ENCODE assay signal across 23 mouse cellular contexts in genomic region chr2:156441909-156442308, GRCm38 (mm10). TPM values are rescaled to one million over a fixed set of nuclear protein-coding genes. Genes with fewer than 3 reads are reported as not detected.
A peak's percentile ranks its signal among the peaks of the same experiment; 100 is the strongest.
DNase-seq lines count a peak whose midpoint lies in the region; ATAC-seq lines count a peak whose summit lies in the region.
"Had no signal": no experiment of that assay in that cellular context is flagged by ENCODE, and none has a peak within 500 bp of the region (broad histone marks: within the 10 kb centered on the region; RNA-seq: fewer than 3 reads in every experiment).

No protein-coding gene starts in this region.

- peaks cover 5% of the 10 kb centered on the region; the same call in 1 of the 2 replicates for H3K9me3 ChIP-seq in heart, embryonic 13.5 days
- no peaks in the 10 kb centered on the region for H3K9me3 ChIP-seq in limb, embryonic 10.5 days (replicated peaks)
- H3K9me3 ChIP-seq: midbrain, embryonic 10.5 days; neural tube, embryonic 12.5 days had no signal

- peaks cover 5% of the 10 kb centered on the region; the same call in 1 of the 2 replicates for H3K36me3 ChIP-seq in heart, embryonic 13.5 days
- no peaks in the 10 kb centered on the region for H3K36me3 ChIP-seq in limb, embryonic 10.5 days
- H3K36me3 ChIP-seq in splenic B cell, adult 2 months (ENCODE audit: control insufficient read depth, insufficient read depth, low read length, poor library complexity, severe bottlenecking) = no peaks in the 10 kb centered on the region

- ATAC-seq in heart, embryonic 13.5 days (ENCODE audit: extremely low read depth, insufficient number of reproducible peaks, low FRiP score, low TSS enrichment) = no peak
- ATAC-seq: activated CD4-positive, CD25-positive, alpha-beta regulatory T cell, adult 4 months; forebrain, embryonic 16.5 days; liver, postnatal 0 days had no signal

- H3K4me3 ChIP-seq in heart, embryonic 13.5 days = no peak overlapping the region
- no peak overlapping the region for H3K4me3 ChIP-seq in limb, embryonic 10.5 days
- H3K4me3 ChIP-seq: layer of hippocampus, adult 2 months; midbrain, embryonic 10.5 days; neural tube, embryonic 12.5 days had no signal

- peaks cover 57% of the 10 kb centered on the region for H3K4me1 ChIP-seq in heart, embryonic 13.5 days
- peaks cover 41% of the 10 kb centered on the region for H3K4me1 ChIP-seq in limb, embryonic 10.5 days

- peak overlapping the region; percentile 41 for H3K9ac ChIP-seq in heart, embryonic 13.5 days
- H3K9ac ChIP-seq: liver, postnatal 0 days; neural tube, embryonic 12.5 days had no signal

- H3K27me3 ChIP-seq in heart, embryonic 13.5 days (replicated peaks) = no peaks in the 10 kb centered on the region
- 0 out of 2 replicates have a peak, but pooled peaks cover 3% of the 10 kb centered on the region for H3K27me3 ChIP-seq in limb, embryonic 10.5 days (ENCODE audit: low read depth, poor library complexity, severe bottlenecking)
- no peaks in the 10 kb centered on the region for H3K27me3 ChIP-seq in splenic B cell, adult 2 months (ENCODE audit: control insufficient read depth, insufficient read depth, low read length, poor library complexity, severe bottlenecking)
- H3K27me3 ChIP-seq: neural tube, embryonic 12.5 days had no signal

- H3K4me2 ChIP-seq in heart, embryonic 13.5 days = no peak overlapping the region
- H3K4me2 ChIP-seq: neural tube, embryonic 12.5 days had no signal

- no peak for DNase-seq in heart, adult 8-10 months (ENCODE audit: low spot score)
- DNase-seq in thymus, postnatal 14 days = peak; percentile 12
- no peak for DNase-seq in thymus, postnatal 4 days
- DNase-seq in limb, embryonic 10.5 days (ENCODE audit: low spot score) = no peak
- DNase-seq in splenic B cell, adult 2 months (ENCODE audit: low read depth, low spot score) = peak; percentile 69
- DNase-seq in retina, embryonic 14.5 days (ENCODE audit: low spot score) = no peak
- DNase-seq in ovary, postnatal 14 days (ENCODE audit: low spot score) = no peak
- DNase-seq: adrenal gland, postnatal 10 days; cerebellum, postnatal 10 days; embryo, embryonic 11 days; gastrocnemius, postnatal 25 days; kidney, adult 18-20 months; left cerebral cortex, postnatal 4 days; liver, postnatal 0 days; lung, postnatal 14 days; right cerebral cortex, postnatal 14 days had no signal

- 0 out of 2 replicates have a peak overlapping the region, but pooled peaks have one; percentile 13 for H3K27ac ChIP-seq in heart, embryonic 13.5 days (replicated peaks)
- H3K27ac ChIP-seq in limb, embryonic 10.5 days = 0 out of 2 replicates have a peak overlapping the region, but pooled peaks have one; percentile 37
- H3K27ac ChIP-seq: kidney, postnatal 0 days; layer of hippocampus, adult 2 months; midbrain, embryonic 10.5 days; neural tube, embryonic 12.5 days had no signal

- WGBS in heart, embryonic 13.5 days = 14% methylated on average over 6 of the region's 6 CpGs
- WGBS in limb, embryonic 10.5 days = 75% methylated on average over 6 of the region's 6 CpGs

RNA-seq across cellular contexts. Expression of gene Epb41l1, which starts 21.2 kb away (rescaled TPM):
- 1.1 and 1.2 TPM in 2 replicates for polyA plus RNA-seq in heart, embryonic 13.5 days (2015; fragmentation: Nextera tagmentation; extraction: Ambion mirVana)
- total RNA-seq in heart, adult 8-10 months (2022) = 1 to 10 TPM; 6.5 to 9.4 (median 7.6) TPM
- polyA plus RNA-seq in limb, embryonic 10.5 days (2016; fragmentation: Nextera tagmentation; extraction: Ambion mirVana) = 0.46 and 1.1 TPM in 2 replicates

Comparison
In these comparisons a context has a peak if more than half of its experiments do, and no peak if none do; other contexts are left out.
1. DNase-seq: peak in thymus, postnatal 14 days (single experiment) and splenic B cell, adult 2 months (single experiment); none in heart, adult 8-10 months (single experiment), thymus, postnatal 4 days (single experiment), limb, embryonic 10.5 days (single experiment), retina, embryonic 14.5 days (single experiment) and ovary, postnatal 14 days (single experiment).